Mouse (Mus musculus): ENCODE measurements around the gene Vamp8. TPM values are rescaled to one million over a fixed set of nuclear protein-coding genes. Genes with fewer than 3 reads are reported as not detected.

The Vamp8 gene
- polyA plus RNA-seq, 1 experiment from 2014 or later, result 69.6 TPM

DNA sequence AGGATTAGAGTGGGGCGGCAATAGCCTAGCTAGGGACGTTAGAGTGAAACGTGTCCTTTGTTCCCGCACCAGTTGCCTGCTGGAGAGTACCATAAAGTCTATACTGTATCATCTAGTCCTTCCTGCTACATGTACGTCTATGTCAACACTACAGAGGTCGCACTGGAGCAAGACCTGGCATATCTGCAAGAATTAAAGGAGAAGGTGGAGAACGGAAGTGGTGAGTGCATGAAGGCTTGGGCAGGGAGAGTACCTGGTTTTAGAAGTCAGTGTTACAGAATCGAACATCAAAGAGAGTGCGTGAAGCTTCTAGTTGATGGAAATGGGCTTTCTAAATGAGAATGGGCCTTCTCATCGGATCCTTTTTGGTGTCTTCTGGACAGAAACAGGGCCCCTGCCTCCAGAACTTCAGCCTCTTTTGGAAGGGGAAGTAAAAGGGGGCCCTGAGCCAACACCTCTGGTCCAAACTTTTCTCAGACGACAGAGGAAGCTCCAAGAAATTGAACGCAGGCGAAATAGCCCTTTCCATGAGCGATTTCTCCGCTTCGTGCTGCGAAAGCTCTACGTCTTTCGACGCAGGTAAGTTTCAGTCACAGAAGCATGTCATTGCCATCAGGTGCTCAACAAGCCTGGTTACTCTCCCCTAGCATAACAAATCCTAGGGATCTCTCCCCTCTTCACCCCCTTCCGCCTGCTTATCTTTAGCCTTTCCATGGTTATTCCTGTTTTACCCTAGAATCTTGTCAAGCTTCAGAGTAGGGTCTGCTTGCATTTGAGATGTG lies 38.7 kb upstream of the Vamp8 start:
- no peaks in the 10 kb centered on the region for H3K4me1 ChIP-seq (ENCODE audit: control insufficient read depth, insufficient read depth, low read length)
- H3K27me3 ChIP-seq (ENCODE audit: control insufficient read depth, insufficient read depth, low read length), result no peaks in the 10 kb centered on the region
- H3K9me3 ChIP-seq (replicated peaks; ENCODE audit: control insufficient read depth, low read length), result no peaks in the 10 kb centered on the region
- H3K36me3 ChIP-seq (replicated peaks; ENCODE audit: control insufficient read depth, insufficient read depth, low read depth, low read length), result peaks cover 3% of the 10 kb centered on the region
- H3K4me2 ChIP-seq (ENCODE audit: low read depth, low read length), result no peak overlapping the region
- H3K9ac ChIP-seq (replicated peaks; ENCODE audit: low read length), result no peak overlapping the region
- DNase-seq (ENCODE audit: low spot score), result no peak
- H3K4me3 ChIP-seq (ENCODE audit: low read depth, low read length), result no peak overlapping the region
- H3K27ac ChIP-seq (replicated peaks; ENCODE audit: low read depth, low read length), result no peak overlapping the region
- no peak for ATAC-seq (replicated peaks; ENCODE audit: insufficient number of reproducible peaks, low FRiP score, low TSS enrichment, low read depth)
- 90% methylated on average over 21 of the region's 21 CpGs for WGBS

- H3K9ac ChIP-seq (replicated peaks; ENCODE audit: low read length), result no peak overlapping the region
Observed at GRCm38 (mm10) chr6:72428036-72428435, 37.5 kb upstream of the Vamp8 start.

DNA sequence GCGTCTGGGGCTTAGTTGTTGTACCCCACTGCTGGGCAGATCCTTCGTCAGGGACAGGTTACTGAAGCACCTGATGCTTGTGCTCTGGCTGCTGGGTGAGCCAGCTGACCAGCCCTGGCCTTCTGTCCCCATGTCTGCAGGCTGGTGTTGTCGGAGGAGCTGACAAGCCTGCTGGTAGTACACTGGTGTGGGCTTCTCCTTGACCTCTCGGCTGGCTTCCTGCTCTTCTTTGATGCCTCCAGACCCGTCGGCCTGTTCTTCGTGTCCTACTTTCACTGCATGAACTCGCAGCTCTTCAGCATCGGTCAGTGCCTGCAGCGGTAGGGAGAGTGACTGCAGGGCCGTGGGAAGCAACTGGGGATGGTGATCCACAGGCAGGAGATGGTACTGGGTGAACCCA lies 35.1 kb upstream of the Vamp8 start:
- no peak for DNase-seq (ENCODE audit: low spot score)

More at GRCm38 (mm10) chr6:72428036-72428435, 37.5 kb upstream of the Vamp8 start:
- Histone ChIP-seq H3K4me3 (ENCODE audit: low read depth, low read length) (no peak overlapping the region), H3K4me2 (ENCODE audit: low read depth, low read length) (no peak overlapping the region), H3K27ac (replicated peaks; ENCODE audit: low read depth, low read length) (no peak overlapping the region), H3K36me3 (replicated peaks; ENCODE audit: control insufficient read depth, insufficient read depth, low read depth, low read length) (peaks cover 3% of the 10 kb centered on the region), H3K4me1 (ENCODE audit: control insufficient read depth, insufficient read depth, low read length) (no peaks in the 10 kb centered on the region), H3K9me3 (replicated peaks; ENCODE audit: control insufficient read depth, low read length) (no peaks in the 10 kb centered on the region), H3K27me3 (ENCODE audit: control insufficient read depth, insufficient read depth, low read length) (no peaks in the 10 kb centered on the region)
- ATAC-seq (replicated peaks; ENCODE audit: insufficient number of reproducible peaks, low FRiP score, low TSS enrichment, low read depth) (no peak; the same call in 1 of the 2 replicates), DNase-seq (ENCODE audit: low spot score) (peak; percentile 82)
- WGBS, result 36% methylated on average over 8 of the region's 8 CpGs

GRCm38 (mm10) chr6:72420901-72421300 lies 30.4 kb upstream of the Vamp8 start:
- WGBS, result 95% methylated on average over 10 of the region's 10 CpGs
- H3K36me3 ChIP-seq (replicated peaks; ENCODE audit: control insufficient read depth, insufficient read depth, low read depth, low read length), result peaks cover 6% of the 10 kb centered on the region
- H3K9ac ChIP-seq (replicated peaks; ENCODE audit: low read length), result no peak overlapping the region
- no peaks in the 10 kb centered on the region for H3K9me3 ChIP-seq (replicated peaks; ENCODE audit: control insufficient read depth, low read length)
- H3K4me3 ChIP-seq (ENCODE audit: low read depth, low read length), result no peak overlapping the region
- no peak for DNase-seq (ENCODE audit: low spot score)
- H3K27ac ChIP-seq (replicated peaks; ENCODE audit: low read depth, low read length), result no peak overlapping the region
- H3K4me2 ChIP-seq (ENCODE audit: low read depth, low read length), result no peak overlapping the region
- ATAC-seq (replicated peaks; ENCODE audit: insufficient number of reproducible peaks, low FRiP score, low TSS enrichment, low read depth), result no peak
- H3K4me1 ChIP-seq (ENCODE audit: control insufficient read depth, insufficient read depth, low read length), result no peaks in the 10 kb centered on the region
- H3K27me3 ChIP-seq (ENCODE audit: control insufficient read depth, insufficient read depth, low read length), result no peaks in the 10 kb centered on the region

More for the DNA sequence above, 35.1 kb upstream of the Vamp8 start:
- no peak overlapping the region for H3K4me2 ChIP-seq (ENCODE audit: low read depth, low read length)
- H3K4me3 ChIP-seq (ENCODE audit: low read depth, low read length), result no peak overlapping the region
- H3K4me1 ChIP-seq (ENCODE audit: control insufficient read depth, insufficient read depth, low read length), result no peaks in the 10 kb centered on the region
- 93% methylated on average over 11 of the region's 11 CpGs for whole genome bisulfite sequencing
- peaks cover 3% of the 10 kb centered on the region for H3K36me3 ChIP-seq (replicated peaks; ENCODE audit: control insufficient read depth, insufficient read depth, low read depth, low read length)
- H3K9me3 ChIP-seq (replicated peaks; ENCODE audit: control insufficient read depth, low read length), result no peaks in the 10 kb centered on the region
- H3K9ac ChIP-seq (replicated peaks; ENCODE audit: low read length), result no peak overlapping the region
- no peaks in the 10 kb centered on the region for H3K27me3 ChIP-seq (ENCODE audit: control insufficient read depth, insufficient read depth, low read length)
- no peak overlapping the region for H3K27ac ChIP-seq (replicated peaks; ENCODE audit: low read depth, low read length)
- ATAC-seq (replicated peaks; ENCODE audit: insufficient number of reproducible peaks, low FRiP score, low TSS enrichment, low read depth), result no peak

DNA sequence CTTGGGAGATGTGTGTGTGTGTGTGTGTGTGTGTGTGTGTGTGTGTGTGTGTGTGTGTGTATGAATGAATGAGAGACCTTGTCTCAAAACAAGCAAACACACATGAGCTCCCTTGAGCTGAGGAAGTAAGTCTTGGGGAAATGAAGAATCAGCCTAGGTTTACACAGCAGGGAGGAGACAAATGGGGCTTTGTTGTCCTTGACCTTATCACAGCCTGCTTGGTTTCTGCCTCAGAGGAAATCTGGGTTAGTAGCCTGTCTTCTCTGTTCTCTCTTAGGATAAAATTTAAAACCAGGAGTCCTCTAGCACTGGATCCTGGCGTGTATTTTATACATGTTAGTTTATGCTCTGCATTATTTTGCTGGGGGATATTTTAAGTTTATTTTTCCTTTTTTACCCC lies 29.3 kb upstream of the Vamp8 start:
- peaks cover 6% of the 10 kb centered on the region for H3K36me3 ChIP-seq (replicated peaks; ENCODE audit: control insufficient read depth, insufficient read depth, low read depth, low read length)
- 73% methylated on average over 1 of the region's 1 CpGs for WGBS
- no peaks in the 10 kb centered on the region for H3K9me3 ChIP-seq (replicated peaks; ENCODE audit: control insufficient read depth, low read length)
- no peak for ATAC-seq (replicated peaks; ENCODE audit: insufficient number of reproducible peaks, low FRiP score, low TSS enrichment, low read depth)
- DNase-seq (ENCODE audit: low spot score), result no peak
- H3K27ac ChIP-seq (replicated peaks; ENCODE audit: low read depth, low read length), result no peak overlapping the region
- no peak overlapping the region for H3K4me2 ChIP-seq (ENCODE audit: low read depth, low read length)
- no peak overlapping the region for H3K4me3 ChIP-seq (ENCODE audit: low read depth, low read length)
- H3K9ac ChIP-seq (replicated peaks; ENCODE audit: low read length), result no peak overlapping the region
- no peaks in the 10 kb centered on the region for H3K4me1 ChIP-seq (ENCODE audit: control insufficient read depth, insufficient read depth, low read length)
- no peaks in the 10 kb centered on the region for H3K27me3 ChIP-seq (ENCODE audit: control insufficient read depth, insufficient read depth, low read length)

DNA sequence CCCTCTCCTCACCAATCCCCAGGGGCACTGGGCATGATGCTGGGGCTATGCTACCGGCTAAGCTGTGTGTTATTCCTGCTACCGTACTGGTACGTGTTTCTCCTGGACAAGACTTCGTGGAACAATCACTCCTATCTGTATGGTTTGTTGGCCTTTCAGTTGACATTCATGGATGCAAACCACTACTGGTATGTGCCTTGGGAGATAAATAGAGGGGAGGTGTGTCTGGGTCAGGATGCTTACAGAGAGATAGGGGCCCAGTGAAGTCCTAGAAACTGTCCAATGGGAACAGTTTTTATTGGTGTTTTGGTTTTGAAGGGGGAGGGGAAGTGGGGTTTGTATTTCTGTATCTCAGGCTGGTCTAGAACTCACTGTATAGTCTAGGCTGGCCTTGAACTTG lies 27.8 kb upstream of the Vamp8 start:
- ATAC-seq (replicated peaks; ENCODE audit: insufficient number of reproducible peaks, low FRiP score, low TSS enrichment, low read depth) (no peak), DNase-seq (ENCODE audit: low spot score) (no peak)
- Histone ChIP-seq H3K36me3 (replicated peaks; ENCODE audit: control insufficient read depth, insufficient read depth, low read depth, low read length) (peaks cover 6% of the 10 kb centered on the region), H3K4me1 (ENCODE audit: control insufficient read depth, insufficient read depth, low read length) (no peaks in the 10 kb centered on the region), H3K4me3 (ENCODE audit: low read depth, low read length) (no peak overlapping the region), H3K4me2 (ENCODE audit: low read depth, low read length) (no peak overlapping the region), H3K9ac (replicated peaks; ENCODE audit: low read length) (no peak overlapping the region), H3K27ac (replicated peaks; ENCODE audit: low read depth, low read length) (no peak overlapping the region), H3K27me3 (ENCODE audit: control insufficient read depth, insufficient read depth, low read length) (no peaks in the 10 kb centered on the region), H3K9me3 (replicated peaks; ENCODE audit: control insufficient read depth, low read length) (no peaks in the 10 kb centered on the region)
- WGBS, result 90% methylated on average over 4 of the region's 4 CpGs

DNA sequence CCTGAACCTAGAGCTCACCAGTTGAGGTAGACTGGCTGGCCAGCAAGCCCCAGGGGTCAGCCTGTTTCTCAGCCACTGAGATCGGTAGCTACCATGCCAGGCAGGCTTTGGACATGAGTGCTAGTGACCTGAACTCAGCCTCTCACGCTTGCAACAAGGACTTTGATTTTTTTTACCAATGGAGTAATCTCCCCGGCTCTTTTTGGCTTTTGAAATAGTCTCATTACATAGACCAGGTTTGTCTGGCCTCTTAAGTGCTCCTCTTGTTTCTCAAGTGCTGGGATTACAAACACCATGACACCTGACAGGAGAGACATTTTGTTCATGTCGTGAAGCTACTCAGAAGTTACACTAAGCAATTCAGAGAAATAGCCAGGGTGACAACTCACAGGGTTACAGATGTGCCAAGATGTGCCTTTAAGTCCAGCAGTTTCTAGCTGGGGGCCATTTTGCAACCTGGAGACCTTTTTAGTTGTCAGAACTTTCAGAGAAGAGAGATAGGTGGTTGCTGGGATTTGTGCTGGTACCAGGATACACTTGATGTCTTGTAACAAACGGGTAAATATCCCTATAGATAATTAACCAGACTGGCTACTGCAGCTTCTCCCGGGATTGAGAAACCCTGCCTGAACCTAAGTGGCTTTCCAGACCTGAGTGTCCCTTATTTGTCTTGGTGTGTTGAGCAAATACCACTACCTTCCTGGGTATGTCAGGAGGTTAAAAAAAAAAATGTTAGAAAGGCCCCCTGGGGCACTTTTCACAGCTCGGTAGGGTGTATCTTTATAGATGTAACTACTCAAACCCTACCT lies 25.7 kb upstream of the Vamp8 start:
- Histone ChIP-seq H3K27ac (replicated peaks; ENCODE audit: low read depth, low read length) (no peak overlapping the region), H3K27me3 (ENCODE audit: control insufficient read depth, insufficient read depth, low read length) (no peaks in the 10 kb centered on the region), H3K36me3 (replicated peaks; ENCODE audit: control insufficient read depth, insufficient read depth, low read depth, low read length) (peaks cover 6% of the 10 kb centered on the region), H3K9ac (replicated peaks; ENCODE audit: low read length) (no peak overlapping the region), H3K4me2 (ENCODE audit: low read depth, low read length) (no peak overlapping the region), H3K4me1 (ENCODE audit: control insufficient read depth, insufficient read depth, low read length) (no peaks in the 10 kb centered on the region), H3K4me3 (ENCODE audit: low read depth, low read length) (no peak overlapping the region), H3K9me3 (replicated peaks; ENCODE audit: control insufficient read depth, low read length) (no peaks in the 10 kb centered on the region)
- DNase-seq (ENCODE audit: low spot score) (no peak), ATAC-seq (replicated peaks; ENCODE audit: insufficient number of reproducible peaks, low FRiP score, low TSS enrichment, low read depth) (no peak)
- WGBS, result 80% methylated on average over 7 of the region's 7 CpGs

DNA sequence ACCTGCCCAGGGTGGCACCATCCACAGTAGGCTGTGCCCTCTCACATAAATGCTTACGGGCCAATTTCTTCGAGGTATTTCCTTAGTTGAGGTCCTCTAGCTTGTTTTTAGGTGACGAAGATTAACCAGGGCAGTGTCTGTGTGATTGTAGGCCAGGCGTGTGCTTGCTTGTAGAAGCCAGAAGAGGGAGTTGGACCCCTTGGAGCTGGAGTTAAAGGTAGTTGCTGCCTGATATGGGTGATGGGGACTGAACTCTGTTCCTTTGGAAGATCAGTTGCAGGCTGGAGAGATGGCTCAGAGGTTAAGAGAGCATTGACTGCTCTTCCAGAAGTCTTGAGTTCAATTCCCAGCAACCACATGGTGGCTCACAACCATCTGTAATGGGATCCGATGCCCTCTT lies 24.7 kb upstream of the Vamp8 start:
- H3K9me3 ChIP-seq (replicated peaks; ENCODE audit: control insufficient read depth, low read length), result no peaks in the 10 kb centered on the region
- 85% methylated on average over 5 of the region's 5 CpGs for WGBS

More for the DNA sequence above, 24.7 kb upstream of the Vamp8 start:
- H3K4me2 ChIP-seq (ENCODE audit: low read depth, low read length), result peak overlapping the region; percentile 74; the same call in 1 of the 2 replicates
- DNase-seq (ENCODE audit: low spot score) (no peak), ATAC-seq (replicated peaks; ENCODE audit: insufficient number of reproducible peaks, low FRiP score, low TSS enrichment, low read depth) (no peak)
- no peak overlapping the region for H3K27ac ChIP-seq (replicated peaks; ENCODE audit: low read depth, low read length)
- H3K27me3 ChIP-seq (ENCODE audit: control insufficient read depth, insufficient read depth, low read length), result no peaks in the 10 kb centered on the region
- H3K4me3 ChIP-seq (ENCODE audit: low read depth, low read length), result peak overlapping the region; percentile 79; the same call in 1 of the 2 replicates
- no peak overlapping the region for H3K9ac ChIP-seq (replicated peaks; ENCODE audit: low read length)
- no peaks in the 10 kb centered on the region for H3K4me1 ChIP-seq (ENCODE audit: control insufficient read depth, insufficient read depth, low read length)
- H3K36me3 ChIP-seq (replicated peaks; ENCODE audit: control insufficient read depth, insufficient read depth, low read depth, low read length), result peaks cover 6% of the 10 kb centered on the region

All from embryonic facial prominence, embryonic 11.5 days (tissue).